Mouse (Mus musculus) megakaryocyte, adult 5-6 weeks (primary cell): Measurements from ENCODE around the gene Ajuba. TPM values are rescaled to one million over a fixed set of nuclear protein-coding genes. Genes with fewer than 3 reads are reported as not detected.

ENCODE experiments used
- ATAC-seq: 2 replicates; pipeline ENCODE4 v1.8.0; 2016; ENCODE audit warnings: mild to moderate bottlenecking, inconsistent platforms; ENCODE audit not compliant: poor library complexity, severe bottlenecking
- total RNA-seq, 2 experiments: library from RNA; stranded (forward) in 1 of 2; stranded (reverse) in 1 of 2; fragments of 153-499, 151-499 nt in 1 of 2; fragments of 221-1000, 200-1000 nt in 1 of 2; gene quantifications; 2 replicates each; pipeline versions ENCODE4 v1.2.3 to v1.2.4; 2015 to 2017

Gene Ajuba
- total RNA-seq, 2 experiments from 2014 or later, result 0.54 to 0.73 TPM

DNA sequence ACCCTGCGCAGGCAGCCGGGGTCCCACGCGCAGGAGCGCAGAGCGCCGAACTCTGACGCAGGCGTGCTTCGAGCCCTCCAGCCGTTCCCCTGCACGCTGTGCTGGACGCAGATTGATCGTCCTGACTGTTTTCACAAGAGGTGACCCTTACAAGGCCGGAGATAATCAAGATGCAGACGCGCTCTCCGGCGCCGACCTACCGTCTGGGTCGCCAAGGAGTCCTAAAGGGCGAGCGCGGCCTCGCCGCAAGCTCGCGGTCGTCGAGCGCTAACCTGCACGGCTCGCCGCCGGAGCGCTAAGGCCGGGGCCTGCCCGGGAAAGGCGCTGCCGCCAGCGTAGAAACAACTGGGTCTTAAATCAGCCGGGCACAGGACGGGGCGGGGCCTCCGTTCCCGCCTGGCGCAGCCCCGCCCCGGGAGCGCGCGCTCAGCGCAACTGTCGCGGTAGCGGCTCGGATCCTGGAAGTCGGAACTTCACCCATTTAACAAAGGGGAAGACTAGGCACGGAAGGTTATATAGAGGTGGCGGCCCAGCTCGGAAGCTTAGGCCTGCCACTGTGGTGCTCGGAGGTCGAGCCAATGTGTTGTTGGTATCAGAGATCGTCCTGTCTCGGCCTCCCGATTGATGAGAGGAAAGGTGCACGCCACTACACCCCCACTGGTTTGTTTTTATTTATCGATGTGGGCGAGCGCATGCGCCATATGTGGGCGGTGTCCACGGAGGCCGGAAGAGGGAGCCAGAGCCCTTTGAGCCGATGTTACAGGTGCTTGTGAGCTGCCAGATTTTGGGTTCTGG lies 23.2 kb downstream of the Ajuba start, which contains the start of gene Haus4:
Haus4 (minus strand) TSS at position 642 of the 795 bp plus-strand sequence.
- peak; percentile 92 for ATAC-seq

DNA sequence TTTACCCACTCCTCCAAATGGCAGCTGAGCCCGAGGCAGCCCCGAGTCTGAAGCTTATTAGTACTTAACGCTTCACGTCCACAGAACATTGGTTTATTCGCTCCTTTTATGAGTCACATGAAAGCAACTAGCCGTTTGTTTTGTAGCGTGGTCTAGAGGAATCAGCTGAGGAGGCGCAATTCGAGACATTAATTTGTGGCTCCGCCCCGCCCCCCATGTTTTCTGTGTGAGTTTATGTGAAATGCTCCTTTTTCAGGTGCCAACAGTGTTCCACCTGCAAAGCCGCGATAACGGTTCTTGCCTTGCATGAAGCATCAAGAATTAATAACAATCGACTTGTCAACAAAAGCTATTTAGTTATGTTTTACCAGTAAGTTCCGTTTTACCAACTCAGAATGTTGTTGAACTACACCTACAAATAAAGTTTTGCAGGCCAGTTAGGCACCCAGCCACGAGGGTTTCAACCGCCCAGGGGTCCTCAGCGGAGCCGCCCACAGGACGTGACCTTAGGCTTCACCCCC lies 23.8 kb downstream of the Ajuba start:
- ATAC-seq, result no peak

DNA sequence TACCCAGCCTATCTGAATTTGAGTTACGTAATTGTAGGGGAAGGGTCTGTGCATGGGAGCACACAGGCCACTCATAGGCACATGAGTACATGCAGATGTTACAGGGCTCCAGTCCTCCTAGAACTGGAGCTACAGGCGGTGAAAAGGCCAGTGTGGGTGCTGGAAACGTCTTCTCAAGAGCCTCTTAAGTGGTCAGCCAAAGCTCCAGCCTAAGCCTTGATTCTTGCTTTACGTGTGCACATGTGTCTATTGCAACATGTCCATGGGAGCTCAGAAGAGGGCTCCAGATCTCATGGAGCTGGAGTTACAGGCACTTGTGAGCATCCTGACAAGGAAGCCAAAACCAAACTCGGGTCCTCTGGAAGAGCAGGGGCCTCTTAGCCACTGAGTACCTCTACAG lies 32.7 kb downstream of the Ajuba start:
- ATAC-seq, result no peak

DNA sequence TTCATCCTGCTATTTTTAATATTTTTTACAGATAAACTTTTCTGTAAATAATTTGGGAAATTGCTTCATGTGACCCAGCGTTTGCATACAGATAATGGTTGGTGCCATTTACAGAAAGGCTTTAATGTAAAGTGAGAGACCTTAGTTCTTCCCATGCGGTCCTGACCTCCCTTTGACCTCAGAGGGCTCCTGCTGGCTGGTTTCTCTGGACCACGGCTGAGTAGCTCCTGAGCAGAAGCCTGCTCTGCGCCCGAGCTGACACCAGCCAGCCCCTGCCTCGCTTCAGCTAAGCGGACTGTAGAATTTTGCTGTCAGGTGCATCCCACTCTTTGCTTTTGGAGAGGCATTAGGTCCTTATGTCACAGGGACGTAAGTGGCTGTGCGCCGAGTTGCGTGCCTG lies 36.6 kb downstream of the Ajuba start:
- ATAC-seq, result no peak

DNA sequence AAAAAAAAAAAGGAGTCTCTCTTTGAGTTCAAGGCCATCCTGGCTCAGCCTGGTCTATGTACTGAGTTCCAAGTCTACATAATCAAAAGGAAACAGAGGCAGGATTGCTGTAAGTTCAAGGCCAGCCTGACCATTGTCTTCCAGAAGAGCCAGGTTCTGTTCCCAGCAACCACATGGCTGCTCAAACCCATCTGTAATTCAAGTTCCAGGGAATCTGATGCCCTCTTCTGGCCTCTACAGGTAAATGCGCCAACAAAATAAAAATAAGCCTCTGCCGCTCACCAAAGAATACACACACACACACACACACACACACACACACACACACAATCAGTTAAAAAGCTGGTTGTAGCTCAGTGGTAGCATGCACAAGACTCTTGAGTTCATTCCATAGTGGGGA lies 38.8 kb downstream of the Ajuba start:
- ATAC-seq, result no peak

DNA sequence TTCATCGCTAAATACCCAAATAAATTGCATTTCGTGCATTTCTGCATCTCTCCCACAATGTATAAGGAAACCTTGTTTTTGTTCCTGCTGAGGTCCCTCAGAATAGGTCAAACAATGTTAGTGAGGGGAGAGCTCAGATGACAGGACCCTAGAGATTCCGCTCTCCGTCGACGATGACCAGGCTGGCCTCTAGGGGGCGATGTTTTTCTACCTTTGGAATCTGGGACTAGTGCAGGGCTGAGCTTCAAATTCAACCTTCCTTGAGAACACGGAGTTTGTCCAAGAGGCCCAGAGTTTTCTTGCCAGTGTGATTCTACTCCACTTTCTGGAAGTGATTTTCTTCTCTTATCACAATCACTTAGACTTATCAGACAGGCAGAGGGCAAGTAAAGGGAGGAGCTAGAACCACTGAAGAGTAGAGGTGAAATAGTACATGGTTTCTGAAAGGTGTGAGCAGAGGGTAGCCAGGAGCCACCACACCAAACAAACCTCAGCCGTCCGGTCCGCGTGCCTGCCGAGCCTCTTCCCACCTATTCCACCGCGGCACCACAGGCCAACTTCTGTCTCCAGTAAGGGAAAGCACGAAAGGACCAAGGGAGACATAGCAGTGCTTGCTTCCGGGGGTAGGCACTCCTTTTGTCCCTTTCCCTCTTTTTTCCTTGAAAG lies 48.8 kb downstream of the Ajuba start:
- peak; percentile 85 for ATAC-seq

DNA sequence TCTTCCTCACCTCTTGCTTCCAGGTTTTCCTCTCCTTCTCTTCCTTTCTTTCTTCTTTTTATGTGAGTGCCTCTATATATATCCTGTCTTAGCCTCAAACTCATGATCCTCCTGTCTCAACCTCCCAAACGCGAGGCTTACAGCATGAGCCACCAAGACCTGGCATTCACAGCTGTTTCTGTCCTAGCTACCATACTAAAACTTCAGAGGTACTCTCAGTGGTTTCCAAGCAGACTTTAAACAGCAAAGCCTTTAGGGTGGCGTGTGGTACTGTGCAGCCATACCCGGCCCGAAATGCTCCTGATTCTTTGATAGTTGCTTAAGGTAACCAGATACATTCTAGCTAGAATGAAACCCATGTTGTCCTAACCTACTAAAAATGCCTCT lies 49.4 kb downstream of the Ajuba start:
- no peak for ATAC-seq

DNA sequence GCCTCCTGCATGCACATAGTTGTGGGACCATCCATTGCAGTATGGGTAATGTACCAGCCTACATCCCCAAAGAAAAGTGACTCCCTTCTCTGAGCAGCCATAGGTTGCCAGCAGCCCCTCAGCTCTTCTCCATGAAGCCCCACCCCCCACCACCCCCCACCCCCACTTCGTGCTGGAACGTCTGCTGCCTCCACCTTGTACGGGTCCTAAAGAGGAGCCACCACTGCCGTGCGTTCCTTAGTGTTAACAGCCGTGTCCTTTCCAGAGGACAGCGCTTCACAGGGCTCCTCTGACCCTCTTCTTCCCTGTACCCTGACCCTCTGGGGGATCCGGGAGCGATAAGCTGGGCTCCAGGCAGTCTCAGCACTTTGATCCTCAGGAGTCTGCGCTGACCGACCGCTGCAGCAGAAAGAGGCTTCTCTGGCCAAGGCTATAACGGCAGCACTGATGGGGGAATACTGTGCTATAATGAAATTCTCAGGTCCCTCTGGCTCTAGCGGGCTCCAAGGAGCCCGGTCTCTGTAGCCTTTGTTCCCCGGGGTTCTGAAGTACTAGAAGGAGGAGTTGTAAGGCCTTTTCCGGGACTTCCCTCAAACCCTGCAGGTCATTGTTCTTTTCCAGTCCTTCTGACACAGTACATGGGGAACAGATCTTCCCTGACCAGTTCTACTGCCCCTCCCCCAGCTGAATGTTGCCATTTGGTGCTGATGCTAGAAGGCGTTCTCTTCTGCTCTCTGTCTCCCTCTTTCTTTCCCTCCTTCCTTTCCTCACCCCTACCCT lies 49.9 kb downstream of the Ajuba start:
- ATAC-seq, result no peak

DNA sequence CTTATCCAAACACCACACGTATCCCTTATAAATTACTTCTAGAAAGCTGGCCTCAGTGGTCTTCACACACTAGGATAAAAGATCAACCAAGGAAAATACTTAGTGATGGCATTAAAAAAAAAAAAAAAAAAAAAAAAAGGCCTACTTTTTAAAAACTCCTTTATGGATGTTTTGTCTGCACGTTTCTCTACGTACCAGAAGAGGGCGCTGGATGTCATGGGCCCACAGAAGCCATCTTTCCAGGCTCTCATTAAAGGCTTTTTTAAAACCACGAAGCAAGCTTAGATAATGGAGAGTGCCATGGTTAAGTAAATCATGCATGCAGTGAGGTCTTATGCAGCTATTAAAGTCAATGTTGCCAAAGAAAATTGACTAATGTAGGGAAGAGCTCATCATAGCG lies 53.8 kb downstream of the Ajuba start:
- no peak for ATAC-seq

Other genes starting within 250 kb of the Ajuba start
- gene Oxa1l, start 216.7 kb downstream of the Ajuba start, total RNA-seq (2015), result 43.0 and 47.8 TPM in 2 replicates
- gene Oxa1l, start 216.7 kb downstream of the Ajuba start, total RNA-seq (2017), result 31.5 and 32.2 TPM in 2 replicates
- 13.1 and 19.3 TPM in 2 replicates for gene Slc7a7, start 159.8 kb downstream of the Ajuba start, total RNA-seq (2015)
- gene Slc7a7, start 159.8 kb downstream of the Ajuba start, total RNA-seq (2017), result 15.9 and 16.7 TPM in 2 replicates
- gene Mrpl52, start 150.6 kb downstream of the Ajuba start, total RNA-seq (2015), result 129 and 145 TPM in 2 replicates
- 71.4 and 81.6 TPM in 2 replicates for gene Mrpl52, start 150.6 kb downstream of the Ajuba start, total RNA-seq (2017)
- 0.66 and 1.1 TPM in 2 replicates for gene Mmp14, start 145.9 kb downstream of the Ajuba start, total RNA-seq (2015)
- gene Mmp14, start 145.9 kb downstream of the Ajuba start, total RNA-seq (2017), result 0.61 TPM in 1 of 2 replicates, not detected in the other
- 29.9 and 31.2 TPM in 2 replicates for gene Lrp10, start 113.4 kb downstream of the Ajuba start, total RNA-seq (2015)
- gene Lrp10, start 113.4 kb downstream of the Ajuba start, total RNA-seq (2017), result 46.9 and 51.7 TPM in 2 replicates
- gene Rem2, start 101.5 kb downstream of the Ajuba start, total RNA-seq (2015), result not detected in 2 replicates
- not detected in 2 replicates for gene Rem2, start 101.5 kb downstream of the Ajuba start, total RNA-seq (2017)
- 14.7 and 26.0 TPM in 2 replicates for gene Prmt5, start 60.0 kb downstream of the Ajuba start, total RNA-seq (2015)
- gene Prmt5, start 60.0 kb downstream of the Ajuba start, total RNA-seq (2017), result 15.3 and 22.6 TPM in 2 replicates
- 43.9 and 48.7 TPM in 2 replicates for gene Haus4, start 22.9 kb downstream of the Ajuba start, total RNA-seq (2015)
- gene Haus4, start 22.9 kb downstream of the Ajuba start, total RNA-seq (2017), result 50.6 and 51.6 TPM in 2 replicates
- gene 4931414P19Rik, start 28.4 kb upstream of the Ajuba start, total RNA-seq (2015), result 4.3 and 4.8 TPM in 2 replicates
- gene 4931414P19Rik, start 28.4 kb upstream of the Ajuba start, total RNA-seq (2017), result 4.1 and 4.9 TPM in 2 replicates
- gene Psmb5, start 40.5 kb upstream of the Ajuba start, total RNA-seq (2015), result 133 and 145 TPM in 2 replicates
- gene Psmb5, start 40.5 kb upstream of the Ajuba start, total RNA-seq (2017), result 41.4 and 51.1 TPM in 2 replicates
- not detected in 2 replicates for gene Psmb11, start 43.9 kb upstream of the Ajuba start, total RNA-seq (2015)
- not detected in 2 replicates for gene Psmb11, start 43.9 kb upstream of the Ajuba start, total RNA-seq (2017)
- not detected in 2 replicates for gene Gm17606, start 63.4 kb upstream of the Ajuba start, total RNA-seq (2015)
- not detected in 2 replicates for gene Gm17606, start 63.4 kb upstream of the Ajuba start, total RNA-seq (2017)
- 0.27 and 0.78 TPM in 2 replicates for gene Cdh24, start 63.8 kb upstream of the Ajuba start, total RNA-seq (2015)
- gene Cdh24, start 63.8 kb upstream of the Ajuba start, total RNA-seq (2017), result 0.51 and 0.57 TPM in 2 replicates
- gene 1700123O20Rik, start 108.7 kb upstream of the Ajuba start, total RNA-seq (2015), result 57.9 and 59.1 TPM in 2 replicates
- 34.3 and 34.8 TPM in 2 replicates for gene 1700123O20Rik, start 108.7 kb upstream of the Ajuba start, total RNA-seq (2017)
- gene Acin1, start 109.4 kb upstream of the Ajuba start, total RNA-seq (2015), result 99.7 and 131 TPM in 2 replicates
- gene Acin1, start 109.4 kb upstream of the Ajuba start, total RNA-seq (2017), result 173 and 223 TPM in 2 replicates
- gene Gm29776, start 121.3 kb upstream of the Ajuba start, total RNA-seq (2015), result 0.25 and 0.46 TPM in 2 replicates
- not detected in 2 replicates for gene Gm29776, start 121.3 kb upstream of the Ajuba start, total RNA-seq (2017)
- 24.4 and 26.0 TPM in 2 replicates for gene Cebpe, start 134.6 kb upstream of the Ajuba start, total RNA-seq (2015)
- gene Cebpe, start 134.6 kb upstream of the Ajuba start, total RNA-seq (2017), result 41.9 and 52.8 TPM in 2 replicates
- gene Slc7a8, start 204.4 kb upstream of the Ajuba start, total RNA-seq (2015), result 9.1 and 14.3 TPM in 2 replicates
- gene Slc7a8, start 204.4 kb upstream of the Ajuba start, total RNA-seq (2017), result 1.3 and 2.8 TPM in 2 replicates
- not detected in 2 replicates for gene Rnf212b, start 236.6 kb upstream of the Ajuba start, total RNA-seq (2015)
- not detected in 2 replicates for gene Rnf212b, start 236.6 kb upstream of the Ajuba start, total RNA-seq (2017)